Mouse (Mus musculus): ENCODE data around the gene Rbms3.

Rbms3 gene

DNA sequence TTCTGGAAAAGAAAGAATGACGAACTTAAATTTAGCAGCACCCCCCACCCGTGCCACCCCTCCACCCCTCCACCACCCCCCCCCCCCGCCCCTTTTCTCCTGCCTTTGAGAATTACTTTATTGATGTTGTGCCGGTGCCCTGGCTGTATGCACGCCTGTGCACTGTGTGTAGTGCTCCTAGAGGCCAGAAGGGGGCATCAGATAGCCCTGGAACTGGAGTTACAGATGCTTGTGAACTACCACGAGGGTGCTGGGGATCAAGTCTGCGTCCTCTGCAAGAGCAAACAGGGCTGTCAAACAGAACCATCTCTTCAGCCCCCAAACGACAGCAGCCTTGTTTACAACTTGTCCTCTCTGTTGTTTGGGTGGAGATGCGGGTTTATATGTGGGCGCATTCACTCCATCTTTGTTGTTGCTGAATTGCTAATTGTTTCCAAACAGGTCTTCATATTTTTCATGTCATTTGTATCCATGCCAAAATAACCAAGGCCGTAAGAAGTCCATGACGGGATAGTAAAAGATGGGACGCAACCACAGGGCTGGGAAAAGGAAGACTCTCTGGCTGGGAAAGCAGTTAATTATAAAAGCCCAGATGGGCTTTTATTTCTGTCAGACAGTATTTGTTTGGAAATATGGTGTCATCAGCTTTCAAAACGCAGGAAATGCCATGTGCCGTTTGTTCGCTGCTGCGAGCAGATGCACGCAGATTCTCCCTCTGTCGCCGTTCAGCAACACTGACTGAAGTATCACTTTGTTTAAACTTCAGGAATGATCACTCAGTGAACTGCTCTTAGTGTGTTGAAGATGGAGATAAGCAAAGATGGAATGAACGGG, 652.9 kb downstream of the Rbms3 start:
- DNase-seq (ENCODE audit: low read depth) = no peak

DNA sequence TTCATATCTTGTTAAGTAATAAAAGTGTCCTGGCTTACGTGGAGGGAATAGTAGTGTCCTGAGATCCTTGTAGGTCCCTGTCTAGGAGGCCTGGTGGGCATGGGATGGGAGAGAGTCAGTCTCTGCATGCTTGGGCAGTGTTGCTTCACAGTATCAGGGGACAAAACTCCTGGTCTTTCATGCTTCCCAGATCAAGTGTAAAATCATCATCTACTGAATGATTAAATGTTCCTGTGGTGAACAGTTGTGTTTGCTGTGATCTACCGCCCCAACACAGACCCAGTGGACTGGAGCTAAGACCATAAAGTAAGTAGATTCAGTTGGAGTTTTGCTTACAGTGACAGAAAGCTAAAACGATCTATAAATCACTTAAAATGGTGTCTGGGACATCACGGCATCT, 654.4 kb downstream of the Rbms3 start:
- DNase-seq (ENCODE audit: low read depth) = no peak

DNA sequence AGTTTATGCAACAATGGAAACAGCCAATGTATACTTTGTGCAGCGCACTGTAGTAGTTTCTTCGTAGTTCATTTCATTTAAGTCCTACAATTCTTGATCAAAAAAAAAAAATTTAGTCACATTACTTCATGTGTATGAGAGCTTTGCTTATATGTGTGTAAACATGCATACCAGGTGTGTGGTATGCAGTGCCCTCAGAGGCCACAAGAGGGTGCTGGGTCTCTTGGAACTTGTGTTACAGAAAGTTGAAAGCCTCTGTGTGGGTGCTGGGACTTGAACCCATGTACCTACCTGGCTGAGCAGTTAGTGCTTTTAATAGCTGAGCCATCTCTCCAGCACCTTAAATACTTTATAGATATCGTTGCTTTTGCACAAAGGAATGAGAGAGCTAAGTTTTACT, 655.6 kb downstream of the Rbms3 start:
- no peak for DNase-seq (ENCODE audit: low read depth)

DNA sequence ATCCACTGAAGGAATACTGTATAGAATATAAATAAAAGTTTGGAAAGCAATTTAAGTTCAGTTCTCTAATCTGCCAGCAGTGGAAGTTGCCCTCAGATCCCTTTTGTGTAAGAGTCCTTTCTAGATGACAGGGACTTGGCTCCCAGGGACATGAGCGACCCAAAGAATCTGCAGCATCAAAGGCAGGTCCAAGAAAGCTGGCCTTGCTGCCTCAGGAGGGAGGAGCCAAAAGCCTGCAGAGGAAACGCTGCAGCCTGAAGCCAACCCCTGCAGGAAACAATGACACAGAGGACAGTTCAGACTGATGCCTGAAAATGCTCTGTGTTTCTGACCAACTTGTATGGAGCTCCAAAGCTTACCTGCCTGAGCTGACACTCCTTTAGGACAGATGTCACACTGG, 656.1 kb downstream of the Rbms3 start:
- no peak for DNase-seq (ENCODE audit: low read depth)

DNA sequence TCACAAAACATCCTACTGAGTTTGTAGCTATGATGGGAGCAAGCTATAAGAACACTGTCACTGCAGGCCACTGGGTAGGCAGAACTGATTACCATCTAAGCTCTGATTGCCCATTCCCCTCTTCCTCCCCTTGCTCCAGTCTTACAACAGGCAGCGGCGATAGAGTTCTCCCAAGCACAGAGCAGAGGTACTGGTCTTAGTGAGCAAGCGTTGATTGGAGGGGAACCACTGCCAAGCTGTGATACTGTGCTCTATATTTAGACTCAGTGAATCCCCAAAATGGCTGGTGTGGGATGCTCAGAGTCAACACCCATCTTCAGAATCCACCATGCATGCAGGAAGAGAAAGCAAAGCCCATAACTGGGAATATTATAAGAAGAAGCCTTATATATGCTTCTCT, 662.4 kb downstream of the Rbms3 start:
- no peak for DNase-seq (ENCODE audit: low read depth)

DNA sequence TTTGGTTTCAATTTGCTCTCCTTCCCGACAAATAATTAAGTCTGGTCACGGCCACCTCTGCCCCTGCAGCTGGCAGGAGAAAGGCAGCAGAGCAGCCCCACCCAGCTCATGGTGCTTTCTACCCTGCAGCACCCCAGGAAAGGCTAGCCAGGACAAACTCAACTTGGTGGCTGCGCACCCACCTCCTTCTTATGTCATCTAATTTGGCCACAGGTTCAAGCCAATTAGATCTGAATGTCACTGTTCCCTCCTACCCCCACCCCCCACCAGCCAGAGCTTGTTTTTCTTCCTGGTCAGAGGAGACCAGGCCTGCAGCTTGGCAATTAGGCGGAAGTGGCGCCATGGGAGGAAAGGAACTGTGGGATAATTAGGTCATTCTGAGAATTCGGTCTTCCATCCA, 664.0 kb downstream of the Rbms3 start:
- DNase-seq (ENCODE audit: low read depth) = no peak

DNA sequence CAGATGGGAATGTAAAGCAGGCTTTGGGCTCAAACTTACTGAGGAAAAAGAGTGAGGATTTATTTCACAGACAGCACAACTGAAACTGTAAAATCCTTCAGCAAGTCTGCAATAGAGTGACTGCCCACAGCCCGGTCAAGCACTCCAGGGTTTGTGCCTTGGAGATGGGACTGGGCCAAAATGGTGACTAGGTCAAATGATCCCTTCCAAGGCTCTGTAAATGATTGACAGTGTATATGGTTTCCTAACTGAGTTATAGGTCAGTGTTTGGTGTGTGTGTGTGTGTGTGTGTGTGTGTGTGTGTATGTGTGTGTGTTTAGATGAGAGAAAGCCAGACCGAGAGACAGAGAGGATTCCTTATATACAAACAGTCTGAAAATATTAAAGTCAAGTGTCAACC, 673.6 kb downstream of the Rbms3 start:
- no peak for DNase-seq (ENCODE audit: low read depth)

DNA sequence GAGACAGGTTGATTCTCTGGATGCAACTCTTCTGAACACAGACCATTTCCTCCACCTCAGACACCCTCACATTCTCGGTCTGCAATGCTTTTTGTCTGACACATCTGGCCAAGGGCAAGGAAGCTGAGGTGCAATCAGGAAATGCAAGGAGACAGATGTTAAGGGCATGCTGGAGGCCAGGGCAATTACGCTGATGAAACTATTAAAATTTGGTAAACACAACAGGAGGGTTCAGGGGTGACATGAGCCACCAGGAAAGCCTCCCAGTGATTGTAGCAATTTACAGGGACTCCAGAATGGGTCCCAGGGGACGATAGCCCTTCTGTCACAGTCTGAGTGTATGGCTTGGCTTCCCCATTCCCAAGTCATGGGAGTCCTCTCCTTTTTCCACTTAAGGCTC, 681.5 kb downstream of the Rbms3 start:
- no peak for DNase-seq (ENCODE audit: low read depth)

DNA sequence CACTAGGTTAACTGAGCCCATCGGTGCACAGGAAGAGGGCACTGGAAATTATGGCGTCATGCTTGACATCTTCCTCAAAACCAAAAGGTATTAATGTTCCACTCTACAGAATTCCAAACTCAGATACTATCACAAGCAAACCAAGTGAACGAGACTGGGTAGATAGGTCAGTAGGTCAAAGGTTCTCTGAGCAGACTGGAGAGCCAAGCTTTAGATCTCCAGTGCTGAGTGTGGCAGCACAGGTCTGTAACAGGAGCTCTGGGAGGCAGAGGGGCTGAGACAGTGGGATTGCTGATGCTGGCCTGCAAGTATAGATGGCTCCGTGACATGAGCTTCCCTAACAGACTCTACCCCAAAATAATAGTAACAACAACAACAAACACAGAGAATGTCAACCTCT, 682.3 kb downstream of the Rbms3 start:
- DNase-seq (ENCODE audit: low read depth) = no peak

DNA sequence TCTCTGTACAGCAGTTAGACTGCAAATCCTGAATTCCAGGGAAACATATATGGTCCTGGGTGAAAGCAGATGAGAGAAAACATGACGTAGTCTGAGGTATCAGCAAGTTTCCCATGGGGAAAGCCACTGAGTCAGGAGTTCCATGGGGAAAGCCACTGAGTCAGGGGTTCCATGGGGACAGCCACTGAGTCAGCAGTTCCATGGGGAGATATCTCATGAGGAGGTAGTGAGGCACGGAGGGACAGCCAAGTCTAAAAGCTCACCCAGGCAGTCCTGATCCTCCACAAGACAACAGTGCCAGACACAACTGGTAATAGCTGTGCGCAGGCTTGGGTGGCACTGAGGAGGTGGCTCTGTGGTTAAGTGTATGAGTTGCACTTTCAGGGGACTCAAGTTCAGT, 682.9 kb downstream of the Rbms3 start:
- no peak for DNase-seq (ENCODE audit: low read depth)

DNA sequence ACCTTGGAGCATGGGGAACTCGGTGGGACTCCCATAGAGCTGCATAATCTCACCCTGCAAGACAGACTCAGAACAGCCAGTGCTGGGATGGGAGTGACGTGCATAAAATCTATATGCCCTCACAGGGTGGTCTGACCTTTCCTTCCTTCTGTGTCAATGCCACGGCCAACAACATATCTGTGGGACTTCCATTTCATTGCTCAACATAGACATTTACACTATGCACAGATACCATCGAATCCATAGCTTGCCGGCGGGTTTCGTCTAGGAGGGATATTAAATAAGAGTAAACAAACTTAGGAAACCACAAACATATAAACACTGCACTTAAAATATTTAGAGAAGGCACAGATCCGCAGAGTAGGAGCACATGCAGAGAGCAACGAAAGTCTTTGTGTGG, 684.0 kb downstream of the Rbms3 start:
- no peak for DNase-seq (ENCODE audit: low read depth)

DNA sequence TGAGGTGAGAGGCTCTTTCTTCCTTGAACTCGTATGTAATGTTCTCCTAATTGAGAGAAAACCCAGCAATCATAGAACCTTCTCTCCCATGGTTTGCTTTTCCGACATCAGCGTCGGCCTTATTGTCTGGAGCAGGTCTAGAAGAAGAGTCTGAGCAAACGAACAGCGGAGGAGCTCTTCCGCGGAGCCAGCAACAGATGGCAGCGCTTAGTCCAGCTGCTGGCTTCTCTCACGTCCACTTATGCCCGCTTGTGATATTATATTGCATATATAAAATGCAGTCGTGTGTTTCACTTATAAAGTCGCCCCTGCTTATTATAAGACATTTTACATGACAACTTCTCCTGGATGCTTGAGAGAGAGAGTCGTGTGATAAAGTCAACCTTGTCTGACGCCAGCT, 685.8 kb downstream of the Rbms3 start:
- DNase-seq (ENCODE audit: low read depth) = no peak

DNA sequence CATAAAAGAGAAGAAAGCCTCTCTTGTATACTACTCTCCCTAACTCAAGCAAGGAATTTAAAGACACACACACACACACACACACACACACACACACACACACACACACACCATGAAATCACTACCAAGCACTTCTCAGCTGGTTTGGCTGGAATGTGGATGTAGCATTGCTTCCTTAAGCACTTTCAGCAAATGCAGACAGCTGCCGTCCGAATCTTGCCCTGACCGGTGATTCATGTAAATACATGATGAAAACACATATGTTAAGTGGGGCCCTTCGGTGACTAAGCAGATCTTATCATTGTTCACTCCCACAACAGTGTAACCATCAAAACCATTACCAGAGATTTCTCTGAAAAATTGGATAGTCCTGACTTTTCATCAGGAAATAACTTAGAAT, 688.6 kb downstream of the Rbms3 start:
- no peak for DNase-seq (ENCODE audit: low read depth)

DNA sequence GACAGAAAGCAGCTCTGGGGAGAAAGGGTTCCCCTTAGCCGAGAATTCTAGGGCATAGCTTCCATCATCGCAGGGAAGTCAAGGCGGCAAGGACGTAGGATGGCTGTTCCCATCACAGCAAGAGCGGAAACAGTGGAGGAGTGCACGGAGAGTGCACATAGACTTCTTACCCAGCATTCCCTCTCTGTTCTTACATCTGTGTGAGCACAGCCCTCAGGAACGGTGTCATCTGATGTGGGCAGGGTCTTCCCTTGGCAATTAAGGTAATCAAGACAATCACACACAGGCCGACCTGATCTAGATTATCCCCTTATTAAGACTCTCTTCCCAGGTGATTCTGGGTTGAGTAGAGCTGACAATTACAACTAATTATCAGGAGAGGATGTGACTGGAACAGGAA, 689.0 kb downstream of the Rbms3 start:
- no peak for DNase-seq (ENCODE audit: low read depth)

DNA sequence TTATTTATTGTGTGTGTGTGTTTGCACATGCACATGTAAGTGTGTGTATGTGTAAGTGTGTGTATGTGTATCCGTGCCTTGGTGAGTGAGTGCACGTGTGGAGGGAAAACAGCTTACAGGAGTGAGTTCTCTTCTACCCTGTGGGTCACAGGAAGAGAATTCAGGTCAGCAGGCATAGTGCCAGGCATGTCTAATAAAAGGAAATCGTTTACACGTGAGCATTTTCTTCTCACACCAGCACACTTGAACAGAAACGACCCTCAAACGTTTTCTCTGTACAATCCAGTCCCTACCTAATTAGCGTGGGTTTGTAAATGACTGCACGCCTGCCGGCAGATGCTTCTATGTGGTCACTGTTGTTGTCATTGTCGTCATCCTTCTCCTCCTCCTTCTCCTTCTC, 701.4 kb downstream of the Rbms3 start:
- no peak for DNase-seq (ENCODE audit: low read depth)

DNA sequence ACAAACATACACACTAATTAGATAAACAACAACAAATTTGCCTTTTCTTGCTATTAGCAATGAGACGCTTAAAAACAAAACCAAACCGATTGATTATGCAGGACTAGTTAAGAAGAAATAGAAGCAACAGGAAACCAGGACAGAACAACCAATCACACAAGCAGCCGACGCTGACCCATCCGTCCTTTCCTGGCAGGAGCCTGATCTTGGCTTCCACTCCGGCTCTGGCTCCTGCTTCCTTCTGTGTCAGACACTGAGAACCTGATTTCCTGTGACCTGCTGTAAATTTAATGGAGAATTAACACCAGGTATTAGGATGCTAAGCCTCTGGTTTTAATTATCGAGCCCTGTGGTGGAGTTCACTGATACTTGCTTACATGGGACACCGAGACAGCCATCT, 706.6 kb downstream of the Rbms3 start:
- no peak for DNase-seq (ENCODE audit: low read depth)

DNA sequence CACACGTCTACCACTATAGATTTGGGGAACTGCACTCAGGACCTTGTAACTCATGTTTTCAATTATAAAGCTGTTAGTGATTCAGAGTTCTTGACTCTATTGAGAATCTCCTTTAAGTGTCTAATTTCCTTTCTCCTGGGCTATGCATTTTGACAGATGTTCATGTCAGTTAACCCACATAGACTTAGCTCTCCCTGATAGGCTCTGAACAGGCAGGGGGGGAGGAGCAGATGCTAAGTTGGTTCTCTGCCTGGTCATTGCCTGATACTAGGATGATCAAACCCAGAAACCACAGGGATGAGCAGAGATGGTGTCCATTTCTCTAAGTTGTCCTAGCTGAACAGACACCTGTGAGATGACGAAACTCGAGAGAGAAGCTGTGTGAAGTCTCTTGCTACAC, 707.2 kb downstream of the Rbms3 start:
- DNase-seq (ENCODE audit: low read depth) = no peak

DNA sequence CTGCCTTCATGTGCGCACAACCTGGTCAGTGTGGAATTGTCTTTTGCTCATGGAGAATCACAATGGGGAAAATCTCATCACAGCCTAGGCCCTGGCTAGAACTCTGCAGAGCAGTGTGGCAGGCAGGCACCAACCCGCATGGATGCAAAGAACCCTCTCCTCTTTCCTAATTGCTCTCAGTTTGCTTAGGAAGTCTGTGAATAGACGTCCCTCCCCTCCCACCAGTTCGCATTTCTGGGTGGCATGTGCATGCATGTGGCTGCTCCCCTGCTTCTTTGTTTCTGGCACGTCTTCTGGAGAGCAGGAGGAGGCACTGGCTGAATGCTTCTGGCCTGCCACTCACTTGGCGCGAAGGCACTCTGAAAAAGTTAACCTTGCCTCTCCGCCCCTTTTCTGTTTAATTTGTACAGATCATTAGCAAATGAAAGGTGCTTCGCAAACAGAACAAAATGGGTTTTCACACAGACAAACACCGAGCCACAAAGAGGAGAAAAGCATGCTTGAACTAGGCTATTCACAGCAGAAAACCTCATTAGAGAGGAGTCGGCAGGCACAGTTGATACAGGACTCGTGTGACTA, 710.2 kb downstream of the Rbms3 start:
- DNase-seq (ENCODE audit: low read depth) = no peak

DNA sequence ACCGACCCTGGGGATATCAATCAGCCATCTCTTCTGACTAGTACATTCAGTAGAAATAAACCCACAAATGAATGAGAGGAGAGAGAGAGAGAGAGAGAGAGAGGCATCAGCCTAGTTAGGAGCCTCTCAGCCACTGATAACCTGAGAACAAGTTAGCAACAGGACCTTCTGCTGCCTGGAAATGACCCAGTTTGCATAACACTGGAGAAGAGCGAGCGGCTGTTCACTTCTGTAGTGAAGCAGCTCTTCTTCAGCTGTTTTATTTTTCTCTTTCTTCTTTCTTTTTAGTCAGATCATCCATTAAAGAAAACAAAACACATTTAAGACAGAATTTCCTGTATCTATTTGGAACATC, 717.2 kb downstream of the Rbms3 start:
- DNase-seq (ENCODE audit: low read depth) = no peak

DNA sequence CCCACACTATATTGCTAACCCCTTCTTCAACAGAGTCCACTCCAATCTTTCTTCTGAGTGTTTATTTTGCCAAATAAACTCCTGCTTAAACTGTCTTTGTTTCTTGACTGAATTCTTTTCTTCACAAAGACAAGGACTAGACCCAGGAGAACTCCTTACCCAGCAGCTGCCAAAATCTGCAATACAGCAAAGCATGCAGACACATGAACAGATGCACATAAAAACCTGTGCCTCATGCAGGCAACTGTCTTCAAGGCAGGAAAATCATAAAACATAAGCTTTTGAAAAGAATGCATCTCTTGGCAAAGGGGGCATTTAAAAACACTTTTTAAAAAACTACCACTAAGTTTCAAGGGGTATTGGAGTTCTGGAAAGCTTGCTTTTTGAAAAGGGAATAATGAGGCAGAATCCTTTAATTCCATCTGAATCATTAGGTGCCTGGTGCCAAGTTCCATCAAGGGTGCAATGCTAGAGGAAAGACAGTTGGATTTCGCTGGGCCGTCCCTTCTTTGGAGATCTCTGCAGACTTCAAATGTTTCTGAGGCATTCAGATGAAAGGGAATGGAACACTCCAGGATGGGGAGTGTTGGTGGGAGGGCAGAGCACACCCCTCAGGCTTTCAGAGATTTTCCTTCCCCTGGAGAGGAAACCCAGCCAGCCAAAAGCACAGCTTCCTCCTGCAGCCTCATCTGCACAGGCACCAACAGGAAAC, 717.8 kb downstream of the Rbms3 start:
- DNase-seq (ENCODE audit: low read depth) = no peak

DNA sequence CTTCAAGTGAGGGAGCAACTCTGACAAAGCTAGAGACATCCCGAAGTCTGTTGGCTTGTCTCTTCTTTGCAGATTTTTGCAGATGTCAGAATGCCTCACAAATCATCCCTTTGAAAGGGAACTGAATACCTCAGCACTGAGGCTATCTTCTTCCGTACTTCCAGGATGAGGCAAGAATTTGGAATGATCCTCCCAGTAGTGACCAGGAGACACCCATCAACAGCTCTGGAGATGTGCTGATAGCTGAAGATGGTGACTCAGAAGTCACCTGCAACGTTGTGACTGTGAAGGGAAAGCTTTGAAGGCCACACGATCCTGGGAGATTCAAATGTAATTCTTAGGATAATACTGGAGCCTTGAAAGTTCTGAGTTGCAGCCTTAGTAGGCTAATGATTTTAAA, 720.2 kb downstream of the Rbms3 start:
- DNase-seq (ENCODE audit: low read depth) = no peak

DNA sequence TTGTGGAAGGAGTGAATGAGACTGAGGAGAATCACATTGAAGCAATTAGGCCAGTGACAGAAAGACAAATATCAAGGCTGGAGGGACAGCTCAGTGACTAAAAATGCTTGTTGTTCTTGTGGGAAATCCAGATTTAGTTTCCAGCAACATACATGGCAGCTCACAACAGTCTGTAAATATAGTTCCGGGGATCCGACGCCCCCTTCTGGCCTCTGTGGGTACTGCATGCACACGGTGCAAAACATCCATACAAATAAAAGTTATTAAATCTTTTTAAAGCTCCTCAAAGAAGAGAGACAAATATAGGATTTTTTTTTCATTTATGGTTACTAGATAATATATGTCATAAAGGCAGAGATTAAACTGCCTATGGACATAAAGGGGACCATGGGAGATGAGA, 722.8 kb downstream of the Rbms3 start:
- no peak for DNase-seq (ENCODE audit: low read depth)

DNA sequence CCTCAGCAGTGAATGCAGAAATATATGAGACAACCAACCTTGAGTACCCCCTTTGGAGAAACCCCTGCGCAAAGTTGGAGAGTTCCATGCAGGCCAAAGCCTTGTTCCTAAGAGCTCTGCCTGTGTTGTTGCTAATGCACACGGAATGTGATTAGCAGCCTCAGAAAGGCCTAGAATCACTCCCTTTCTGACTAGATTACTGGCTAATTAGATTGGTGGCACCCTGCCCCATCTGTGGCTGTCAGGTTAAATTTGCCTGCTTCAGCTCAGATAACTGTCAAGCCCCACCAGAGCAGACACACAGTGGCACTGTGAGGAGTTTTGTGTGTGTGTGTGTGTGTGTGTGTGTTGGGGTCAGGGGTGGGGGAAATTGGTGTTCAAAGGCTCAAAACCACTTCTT, 724.1 kb downstream of the Rbms3 start:
- DNase-seq (ENCODE audit: low read depth) = no peak
